Mouse (Mus musculus): Measurements from ENCODE around the gene 2310022A10Rik. TPM values are rescaled to one million over a fixed set of nuclear protein-coding genes. Genes with fewer than 3 reads are reported as not detected.

Gene 2310022A10Rik
- polyA plus RNA-seq, 1 experiment from 2014 or later, result 32.7 TPM

DNA sequence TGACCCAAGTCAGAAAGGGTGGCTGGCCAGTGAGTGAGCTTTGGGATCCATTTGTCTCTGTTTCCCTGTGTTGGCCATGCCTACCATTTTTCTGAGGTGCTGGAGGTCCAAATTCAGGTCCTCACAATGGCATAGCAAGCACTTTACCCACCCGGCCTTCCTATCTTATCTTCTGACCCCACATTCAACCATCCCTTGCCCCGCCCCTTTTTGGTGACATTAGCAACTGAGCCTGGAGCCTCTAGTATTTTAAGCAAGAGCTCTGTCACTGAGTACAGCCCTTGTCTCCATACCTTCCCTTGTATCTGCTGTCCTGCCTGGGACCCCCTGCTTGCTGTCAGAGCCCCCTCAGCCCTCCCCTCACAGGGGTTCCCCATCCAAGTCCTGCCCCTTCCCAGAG is 17.6 kb upstream of the 2310022A10Rik start:
- no peaks in the 10 kb centered on the region for H3K4me1 ChIP-seq (ENCODE audit: control insufficient read depth, insufficient read depth, low read length)
- H3K9ac ChIP-seq (ENCODE audit: low read depth, low read length), result no peak overlapping the region
- 83% methylated on average over 2 of the region's 2 CpGs for WGBS
- no peaks in the 10 kb centered on the region for H3K27me3 ChIP-seq (replicated peaks; ENCODE audit: control insufficient read depth, insufficient read depth, low read length)
- no peak for DNase-seq (ENCODE audit: low spot score)
- H3K9me3 ChIP-seq (ENCODE audit: control insufficient read depth, low read length), result no peaks in the 10 kb centered on the region
- H3K36me3 ChIP-seq (ENCODE audit: control insufficient read depth, insufficient read depth, low read length), result peaks cover 84% of the 10 kb centered on the region
- no peak overlapping the region for H3K4me2 ChIP-seq (ENCODE audit: low read depth, low read length)
- ATAC-seq (ENCODE audit: low read depth), result no peak
- no peak overlapping the region for H3K27ac ChIP-seq (replicated peaks; ENCODE audit: low read depth, low read length)
- no peak overlapping the region for H3K4me3 ChIP-seq (ENCODE audit: low read depth, low read length)

DNA sequence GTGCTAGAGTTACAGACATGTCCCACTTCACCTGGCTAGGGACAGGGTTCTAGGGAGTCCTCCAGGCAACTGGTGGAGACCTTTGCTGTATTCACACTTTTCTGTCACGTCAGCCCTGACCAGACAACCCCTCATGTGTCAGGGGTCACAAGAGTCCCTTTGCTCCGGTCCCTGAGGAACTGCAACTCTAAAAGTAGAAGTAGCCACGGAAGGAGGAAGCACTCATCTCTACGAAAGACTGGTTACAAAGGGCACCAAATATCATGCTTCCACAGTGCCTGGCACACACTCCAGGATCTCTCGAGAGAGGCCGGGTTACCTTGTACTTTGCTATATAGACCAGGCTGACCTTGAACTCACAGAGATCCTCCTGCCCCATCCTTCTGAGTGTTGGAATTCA is 16.4 kb upstream of the 2310022A10Rik start:
- no peak overlapping the region for H3K9ac ChIP-seq (ENCODE audit: low read depth, low read length)
- peaks cover 77% of the 10 kb centered on the region for H3K36me3 ChIP-seq (ENCODE audit: control insufficient read depth, insufficient read depth, low read length)
- no peak overlapping the region for H3K4me2 ChIP-seq (ENCODE audit: low read depth, low read length)
- H3K27ac ChIP-seq (replicated peaks; ENCODE audit: low read depth, low read length), result no peak overlapping the region
- no peaks in the 10 kb centered on the region for H3K9me3 ChIP-seq (ENCODE audit: control insufficient read depth, low read length)
- no peaks in the 10 kb centered on the region for H3K4me1 ChIP-seq (ENCODE audit: control insufficient read depth, insufficient read depth, low read length)
- ATAC-seq (ENCODE audit: low read depth), result no peak
- WGBS, result 90% methylated on average over 6 of the region's 6 CpGs
- DNase-seq (ENCODE audit: low spot score), result no peak
- H3K4me3 ChIP-seq (ENCODE audit: low read depth, low read length), result no peak overlapping the region
- no peaks in the 10 kb centered on the region for H3K27me3 ChIP-seq (replicated peaks; ENCODE audit: control insufficient read depth, insufficient read depth, low read length)

DNA sequence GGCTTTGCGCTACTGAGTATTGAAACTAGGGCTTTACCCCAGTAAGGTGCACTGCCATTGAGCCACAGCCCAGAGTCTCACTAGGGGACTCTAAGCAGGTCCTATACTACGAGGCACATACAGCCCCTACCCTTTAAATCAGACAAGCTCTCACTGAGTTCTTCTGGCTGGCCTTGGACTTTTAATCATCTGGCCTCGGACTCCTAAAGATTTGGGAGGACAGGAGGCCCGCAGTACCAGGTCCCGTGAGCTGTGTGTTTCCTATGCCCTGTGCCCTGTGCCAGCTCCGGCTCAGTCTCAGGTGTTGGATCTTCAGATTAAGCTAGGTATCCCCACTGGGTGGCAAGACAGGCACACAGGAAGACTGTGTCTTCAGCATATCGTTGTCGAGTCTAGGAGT is 15.0 kb upstream of the 2310022A10Rik start:
- ATAC-seq (ENCODE audit: low read depth), result no peak
- H3K27me3 ChIP-seq (replicated peaks; ENCODE audit: control insufficient read depth, insufficient read depth, low read length), result no peaks in the 10 kb centered on the region
- H3K9ac ChIP-seq (ENCODE audit: low read depth, low read length), result no peak overlapping the region
- H3K9me3 ChIP-seq (ENCODE audit: control insufficient read depth, low read length), result no peaks in the 10 kb centered on the region
- H3K36me3 ChIP-seq (ENCODE audit: control insufficient read depth, insufficient read depth, low read length), result peaks cover 66% of the 10 kb centered on the region
- no peak overlapping the region for H3K27ac ChIP-seq (replicated peaks; ENCODE audit: low read depth, low read length)
- no peak overlapping the region for H3K4me3 ChIP-seq (ENCODE audit: low read depth, low read length)
- WGBS, result 79% methylated on average over 8 of the region's 8 CpGs
- no peak for DNase-seq (ENCODE audit: low spot score)
- peaks cover 7% of the 10 kb centered on the region for H3K4me1 ChIP-seq (ENCODE audit: control insufficient read depth, insufficient read depth, low read length)
- no peak overlapping the region for H3K4me2 ChIP-seq (ENCODE audit: low read depth, low read length)

DNA sequence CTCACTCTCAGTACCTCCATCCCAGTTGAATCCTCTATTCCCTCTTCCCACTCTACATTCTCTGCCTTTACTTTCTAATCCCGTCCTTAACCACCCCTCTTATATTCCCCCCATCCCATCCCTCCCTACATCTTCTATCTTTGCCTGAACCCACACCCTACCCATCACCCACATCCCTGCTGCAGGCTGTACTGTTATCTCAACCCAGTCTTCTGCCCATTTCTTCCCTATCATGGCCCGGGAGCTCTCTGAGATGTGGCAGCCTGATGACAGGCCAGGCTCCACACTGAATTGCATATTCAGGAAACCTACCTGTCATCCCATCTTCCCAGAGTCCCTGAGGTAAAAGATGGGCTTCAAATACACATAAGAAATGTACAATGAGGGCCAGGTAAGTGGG is 14.2 kb upstream of the 2310022A10Rik start:
- H3K36me3 ChIP-seq (ENCODE audit: control insufficient read depth, insufficient read depth, low read length), result peaks cover 58% of the 10 kb centered on the region
- no peak for ATAC-seq (ENCODE audit: low read depth)
- H3K4me1 ChIP-seq (ENCODE audit: control insufficient read depth, insufficient read depth, low read length), result peaks cover 9% of the 10 kb centered on the region
- no peak overlapping the region for H3K27ac ChIP-seq (replicated peaks; ENCODE audit: low read depth, low read length)
- no peaks in the 10 kb centered on the region for H3K9me3 ChIP-seq (ENCODE audit: control insufficient read depth, low read length)
- H3K4me3 ChIP-seq (ENCODE audit: low read depth, low read length), result no peak overlapping the region
- DNase-seq (ENCODE audit: low spot score), result no peak
- H3K4me2 ChIP-seq (ENCODE audit: low read depth, low read length), result no peak overlapping the region
- 85% methylated on average over 2 of the region's 2 CpGs for WGBS
- H3K27me3 ChIP-seq (replicated peaks; ENCODE audit: control insufficient read depth, insufficient read depth, low read length), result no peaks in the 10 kb centered on the region
- H3K9ac ChIP-seq (ENCODE audit: low read depth, low read length), result no peak overlapping the region

DNA sequence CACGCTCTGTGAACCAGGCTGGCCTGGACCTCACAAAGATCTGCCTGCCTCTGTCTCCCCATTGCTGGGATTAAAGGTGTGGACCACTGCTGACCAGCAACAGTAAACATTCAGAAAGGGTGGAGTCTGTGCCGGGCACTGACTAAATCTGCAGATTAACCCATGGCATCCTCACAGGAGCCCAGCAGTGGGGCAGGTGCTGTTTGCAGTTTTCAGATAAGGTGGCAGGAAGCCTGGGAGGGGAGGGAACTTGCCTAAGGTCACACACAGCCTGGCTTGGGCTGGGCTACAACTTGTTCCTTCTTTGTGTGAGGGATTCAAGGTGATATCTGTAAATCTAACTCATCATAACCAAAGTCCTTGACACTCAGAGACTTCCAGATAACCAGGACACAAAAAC is 12.5 kb upstream of the 2310022A10Rik start:
- DNase-seq (ENCODE audit: low spot score), result no peak
- WGBS, result 79% methylated on average over 2 of the region's 2 CpGs
- Histone ChIP-seq H3K36me3 (ENCODE audit: control insufficient read depth, insufficient read depth, low read length) (peaks cover 44% of the 10 kb centered on the region), H3K27me3 (replicated peaks; ENCODE audit: control insufficient read depth, insufficient read depth, low read length) (no peaks in the 10 kb centered on the region), H3K27ac (replicated peaks; ENCODE audit: low read depth, low read length) (no peak overlapping the region), H3K4me3 (ENCODE audit: low read depth, low read length) (no peak overlapping the region), H3K9ac (ENCODE audit: low read depth, low read length) (no peak overlapping the region), H3K4me2 (ENCODE audit: low read depth, low read length) (no peak overlapping the region), H3K4me1 (ENCODE audit: control insufficient read depth, insufficient read depth, low read length) (peaks cover 9% of the 10 kb centered on the region), H3K9me3 (ENCODE audit: control insufficient read depth, low read length) (no peaks in the 10 kb centered on the region)
- ATAC-seq (ENCODE audit: low read depth), result no peak

DNA sequence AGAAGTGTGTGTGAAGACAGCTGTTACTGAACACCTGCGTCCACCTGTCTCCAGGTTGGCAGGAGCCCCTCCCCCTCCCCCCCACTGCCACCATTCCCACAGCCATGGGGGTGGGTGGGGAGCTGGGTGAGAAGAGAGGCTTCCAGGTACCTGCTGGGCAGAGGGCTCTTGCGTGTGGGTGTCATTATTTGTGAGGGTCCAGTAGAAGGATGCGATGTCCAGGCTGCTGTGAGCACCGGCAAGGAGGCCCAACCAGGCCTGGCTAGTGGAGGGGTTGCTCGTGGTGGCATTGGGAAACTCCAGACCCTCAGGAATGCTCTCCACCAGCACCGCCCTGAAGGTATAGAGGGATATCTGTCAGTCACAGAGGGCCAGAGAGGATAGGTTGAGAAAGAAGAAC is 12.1 kb upstream of the 2310022A10Rik start:
- WGBS, result 92% methylated on average over 6 of the region's 6 CpGs
- Histone ChIP-seq H3K9me3 (ENCODE audit: control insufficient read depth, low read length) (no peaks in the 10 kb centered on the region), H3K36me3 (ENCODE audit: control insufficient read depth, insufficient read depth, low read length) (peaks cover 40% of the 10 kb centered on the region), H3K27me3 (replicated peaks; ENCODE audit: control insufficient read depth, insufficient read depth, low read length) (no peaks in the 10 kb centered on the region), H3K27ac (replicated peaks; ENCODE audit: low read depth, low read length) (no peak overlapping the region), H3K4me1 (ENCODE audit: control insufficient read depth, insufficient read depth, low read length) (peaks cover 9% of the 10 kb centered on the region), H3K4me2 (ENCODE audit: low read depth, low read length) (no peak overlapping the region), H3K4me3 (ENCODE audit: low read depth, low read length) (no peak overlapping the region), H3K9ac (ENCODE audit: low read depth, low read length) (no peak overlapping the region)
- DNase-seq (ENCODE audit: low spot score) (no peak), ATAC-seq (ENCODE audit: low read depth) (no peak)

DNA sequence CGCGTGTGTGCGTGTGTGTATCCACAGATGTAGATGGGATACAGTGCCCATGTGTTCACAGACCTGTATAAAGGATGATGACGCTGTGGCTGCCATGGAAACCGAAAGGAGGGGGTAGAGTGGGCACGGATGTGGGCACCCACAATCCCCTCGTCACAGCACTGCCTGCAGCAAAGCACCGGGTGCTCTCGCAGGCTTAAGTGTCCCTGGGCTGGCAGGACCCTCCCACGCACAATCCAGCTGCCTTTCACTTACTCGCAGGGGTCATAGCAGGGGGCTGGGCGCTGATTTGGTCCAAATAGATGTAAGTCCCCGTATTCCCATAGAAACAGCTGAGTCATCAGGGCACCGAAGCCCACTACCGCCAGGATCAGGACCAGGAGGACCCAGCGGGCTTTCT is 11.6 kb upstream of the 2310022A10Rik start:
- H3K36me3 ChIP-seq (ENCODE audit: control insufficient read depth, insufficient read depth, low read length), result peaks cover 35% of the 10 kb centered on the region
- ATAC-seq (ENCODE audit: low read depth) (no peak), DNase-seq (ENCODE audit: low spot score) (no peak)
- no peak overlapping the region for H3K4me3 ChIP-seq (ENCODE audit: low read depth, low read length)
- peak overlapping the region; percentile 69; the same call in 1 of the 2 replicates for H3K9ac ChIP-seq (ENCODE audit: low read depth, low read length)
- no peak overlapping the region for H3K27ac ChIP-seq (replicated peaks; ENCODE audit: low read depth, low read length)
- WGBS, result 88% methylated on average over 16 of the region's 16 CpGs
- H3K4me1 ChIP-seq (ENCODE audit: control insufficient read depth, insufficient read depth, low read length), result peaks cover 9% of the 10 kb centered on the region
- no peaks in the 10 kb centered on the region for H3K9me3 ChIP-seq (ENCODE audit: control insufficient read depth, low read length)
- no peaks in the 10 kb centered on the region for H3K27me3 ChIP-seq (replicated peaks; ENCODE audit: control insufficient read depth, insufficient read depth, low read length)
- 0 out of 2 replicates have a peak overlapping the region, but pooled peaks have one; percentile 92 for H3K4me2 ChIP-seq (ENCODE audit: low read depth, low read length)

DNA sequence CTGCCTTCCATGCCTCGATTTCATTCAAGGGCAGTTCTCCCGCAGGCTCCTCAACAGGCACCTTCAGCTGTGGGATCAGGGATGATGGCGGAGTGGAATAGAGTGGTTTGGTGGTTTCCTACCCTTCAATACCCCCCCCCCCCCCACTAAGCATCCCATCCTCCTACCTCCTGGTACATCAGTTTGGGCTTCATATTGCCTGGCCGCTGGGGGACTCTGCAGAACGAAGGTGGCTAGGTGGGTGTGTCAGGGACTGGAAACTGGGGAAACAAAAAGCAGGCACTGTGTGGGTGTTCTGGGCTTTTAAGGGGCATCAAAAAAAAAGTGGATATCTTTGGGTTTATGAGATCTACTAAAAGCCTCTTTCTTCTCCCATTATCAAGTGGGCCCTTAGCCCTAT is 11.1 kb upstream of the 2310022A10Rik start:
- Histone ChIP-seq H3K9me3 (ENCODE audit: control insufficient read depth, low read length) (no peaks in the 10 kb centered on the region), H3K4me1 (ENCODE audit: control insufficient read depth, insufficient read depth, low read length) (peaks cover 9% of the 10 kb centered on the region)

DNA sequence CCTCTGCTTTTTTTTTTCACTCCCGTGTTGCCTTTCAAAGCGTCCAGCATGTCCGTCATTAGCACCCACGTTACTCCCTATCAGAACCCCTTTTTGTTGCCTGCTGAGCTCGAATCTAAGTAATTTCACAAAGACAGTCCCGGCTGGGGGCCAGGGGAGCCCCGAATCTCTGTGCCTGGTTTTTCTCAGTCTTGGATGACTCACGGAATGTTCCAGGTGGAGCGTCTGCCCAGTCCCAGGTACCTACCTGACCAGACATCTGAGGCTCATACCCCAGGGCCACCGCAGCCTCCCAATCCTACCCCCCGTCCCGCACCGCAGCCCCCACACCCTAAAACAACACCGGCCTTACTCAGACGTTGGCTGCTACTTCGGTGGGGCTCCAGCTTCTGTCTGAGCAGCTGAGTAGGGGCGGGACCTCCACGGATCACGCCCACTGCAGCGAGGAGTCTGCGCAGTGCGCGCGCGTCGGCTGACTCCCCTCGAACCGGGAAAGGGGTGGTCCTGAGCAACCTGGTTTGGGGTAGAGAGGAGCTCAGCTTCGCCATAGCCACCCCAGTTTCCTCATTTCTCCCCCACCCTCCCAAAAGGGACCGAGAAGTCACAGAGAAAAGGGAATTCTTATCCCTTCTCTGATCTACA is 10.5 kb upstream of the 2310022A10Rik start:
- 1% methylated on average over 30 of the region's 30 CpGs for WGBS

More for the DNA sequence above, 11.1 kb upstream of the 2310022A10Rik start:
- Histone ChIP-seq H3K36me3 (ENCODE audit: control insufficient read depth, insufficient read depth, low read length) (peaks cover 30% of the 10 kb centered on the region), H3K9ac (ENCODE audit: low read depth, low read length) (peak overlapping the region; percentile 69), H3K27me3 (replicated peaks; ENCODE audit: control insufficient read depth, insufficient read depth, low read length) (no peaks in the 10 kb centered on the region), H3K4me3 (ENCODE audit: low read depth, low read length) (peak overlapping the region; percentile 46), H3K4me2 (ENCODE audit: low read depth, low read length) (peak overlapping the region; percentile 92), H3K27ac (replicated peaks; ENCODE audit: low read depth, low read length) (no peak overlapping the region)
- DNase-seq (ENCODE audit: low spot score) (no peak), ATAC-seq (ENCODE audit: low read depth) (no peak)
- WGBS, result 66% methylated on average over 5 of the region's 5 CpGs

More for the DNA sequence above, 10.5 kb upstream of the 2310022A10Rik start:
- peaks cover 9% of the 10 kb centered on the region for H3K4me1 ChIP-seq (ENCODE audit: control insufficient read depth, insufficient read depth, low read length)
- H3K27me3 ChIP-seq (replicated peaks; ENCODE audit: control insufficient read depth, insufficient read depth, low read length), result no peaks in the 10 kb centered on the region
- peak overlapping the region; percentile 46 for H3K4me3 ChIP-seq (ENCODE audit: low read depth, low read length)
- H3K9me3 ChIP-seq (ENCODE audit: control insufficient read depth, low read length), result no peaks in the 10 kb centered on the region
- H3K36me3 ChIP-seq (ENCODE audit: control insufficient read depth, insufficient read depth, low read length), result peaks cover 24% of the 10 kb centered on the region
- DNase-seq (ENCODE audit: low spot score), result peak; percentile 92
- peak; percentile 96 for ATAC-seq (ENCODE audit: low read depth)
- H3K27ac ChIP-seq (replicated peaks; ENCODE audit: low read depth, low read length), result no peak overlapping the region; the same call in 1 of the 2 replicates
- peak overlapping the region; percentile 92 for H3K4me2 ChIP-seq (ENCODE audit: low read depth, low read length)
- peak overlapping the region; percentile 69 for H3K9ac ChIP-seq (ENCODE audit: low read depth, low read length)

All from embryonic facial prominence, embryonic 14.5 days (tissue).